Mouse (Mus musculus) B cell, adult 2 months (primary cell): ENCODE measurements at regions not wholly inside any gene's neighbourhood (a gene's known extent, or its start where the extent isn't known, plus 50 kb on each side); places are given as distances from the start of the nearest gene placed in this dataset.
"Not testable (repeated sequence)": the region's sequence is repeated elsewhere in the genome, so short reads cannot be mapped to it uniquely, and the experiment has no call there.

Experiments used
- DNase-seq, 2 experiments: peaks; one replicate each; pipeline ENCODE4 v3.0.0; 2022

DNA sequence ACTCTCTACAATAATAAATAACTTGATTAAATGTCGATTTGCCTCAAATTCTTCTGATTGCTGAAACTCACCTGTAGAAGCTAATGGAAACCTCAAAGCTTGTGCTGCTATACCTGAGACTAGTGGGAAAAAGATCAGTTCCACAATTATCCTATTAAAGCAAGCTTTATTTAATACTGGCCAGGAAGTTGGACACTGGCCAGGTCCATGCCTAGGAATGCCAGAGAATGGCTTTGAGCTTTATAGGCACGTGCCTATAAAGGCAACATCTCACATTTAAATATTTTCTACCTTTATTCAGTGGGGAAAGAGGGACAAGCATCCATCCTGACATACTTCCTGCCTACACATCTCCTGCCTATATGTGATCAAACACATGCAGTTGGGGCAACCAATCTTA is 575.8 kb downstream of the Cypt12 start:
- no peak for DNase-seq

DNA sequence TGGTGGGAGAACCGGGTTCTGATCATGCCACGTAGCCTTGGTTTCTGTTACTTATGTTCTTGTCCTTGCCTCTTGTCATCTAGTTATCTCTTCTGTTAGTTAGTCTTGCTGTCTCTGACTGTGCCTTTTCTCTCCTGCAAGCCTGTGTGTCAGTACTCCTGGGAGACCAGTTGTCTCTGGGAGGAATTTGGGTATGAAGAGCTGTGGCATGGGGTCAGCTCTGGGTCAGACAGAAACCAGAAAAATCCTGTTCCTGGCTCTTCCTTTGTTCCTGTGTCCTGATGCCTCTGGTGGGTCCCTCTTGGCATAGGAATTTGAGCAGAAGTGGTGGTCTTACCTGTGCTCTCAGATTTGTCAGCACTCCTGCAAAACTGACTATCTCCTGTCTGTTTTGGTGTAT is 609.0 kb downstream of the Cypt12 start:
- no peak for DNase-seq

DNA sequence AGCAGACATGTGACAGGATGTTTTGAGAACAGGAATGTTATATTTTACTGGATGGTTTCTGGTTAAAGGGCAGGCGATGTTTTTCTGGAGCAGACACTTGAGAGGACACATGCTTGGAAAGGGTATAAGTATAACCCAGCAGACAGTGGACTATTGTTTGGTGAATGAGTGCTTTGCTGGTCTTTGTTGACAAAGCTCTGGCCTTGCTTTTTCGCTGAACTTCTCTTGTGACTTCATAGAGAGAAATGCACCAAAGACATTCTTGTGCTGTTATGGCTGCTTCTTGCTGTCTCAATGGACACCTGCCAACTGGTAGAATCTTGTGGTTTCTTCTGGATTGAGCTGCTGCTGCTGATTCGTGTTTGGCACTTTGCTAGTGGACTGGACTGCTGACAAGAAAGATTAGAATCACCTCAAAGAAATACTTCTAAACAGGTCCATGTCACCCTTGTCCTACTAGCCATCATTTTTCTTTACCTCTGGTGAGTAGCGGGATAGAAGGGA is 612.1 kb downstream of the Cypt12 start:
- DNase-seq, result no peak

DNA sequence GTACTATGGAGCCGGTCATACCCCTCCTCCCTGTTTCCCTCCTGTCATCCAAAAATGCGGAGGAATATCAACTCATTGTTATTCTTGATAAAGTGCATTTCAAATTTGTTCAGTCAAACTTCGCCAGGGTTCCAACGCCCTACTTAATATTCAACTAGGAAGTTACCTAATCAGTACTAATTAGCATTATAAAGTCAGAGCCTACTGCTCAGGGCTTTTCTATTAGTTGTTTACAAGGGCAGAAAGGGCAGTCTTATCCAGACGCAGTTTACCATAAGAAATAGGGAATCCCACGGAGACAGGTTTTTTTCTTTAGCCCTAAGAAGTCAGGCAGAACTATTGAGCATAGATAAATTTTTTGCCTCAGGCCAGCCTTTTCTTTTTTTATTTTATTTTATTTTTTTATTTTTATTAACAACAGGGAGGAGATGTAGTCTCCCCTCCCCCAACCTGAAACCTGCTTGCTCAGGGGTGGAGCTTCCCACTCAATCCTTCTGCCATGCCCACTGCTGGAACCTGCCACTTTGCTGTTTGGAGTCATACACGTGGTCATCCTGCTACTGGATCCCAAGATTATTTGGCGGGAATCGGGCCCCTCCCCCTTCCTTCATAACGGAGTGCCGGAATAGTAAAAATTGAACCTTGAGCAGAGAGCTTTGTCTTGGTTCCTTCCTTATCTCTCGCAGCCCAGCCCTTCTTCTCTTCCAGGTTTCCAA is 632.9 kb downstream of the Cypt12 start:
- not testable (repeated sequence) for DNase-seq

DNA sequence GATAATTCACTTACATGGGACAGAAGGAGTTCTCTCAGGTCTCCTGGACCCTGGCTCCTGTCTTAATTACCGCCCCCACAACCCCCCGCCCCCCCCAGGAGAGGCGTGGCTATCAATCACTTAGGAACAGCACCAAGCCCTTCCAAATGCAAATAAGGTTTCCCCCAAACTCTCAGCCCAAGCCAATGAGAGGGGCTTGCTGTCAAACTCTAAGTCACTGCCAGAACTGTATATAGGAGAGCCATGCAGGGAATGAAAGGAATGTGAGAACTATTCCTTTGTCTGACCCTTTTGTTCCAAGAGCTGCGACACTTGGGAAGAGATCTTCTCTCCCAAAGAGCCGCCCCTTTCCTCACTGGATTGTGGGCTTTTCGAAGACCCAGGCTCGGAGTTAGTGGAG is 672.4 kb downstream of the Cypt12 start:
- DNase-seq, result no peak

DNA sequence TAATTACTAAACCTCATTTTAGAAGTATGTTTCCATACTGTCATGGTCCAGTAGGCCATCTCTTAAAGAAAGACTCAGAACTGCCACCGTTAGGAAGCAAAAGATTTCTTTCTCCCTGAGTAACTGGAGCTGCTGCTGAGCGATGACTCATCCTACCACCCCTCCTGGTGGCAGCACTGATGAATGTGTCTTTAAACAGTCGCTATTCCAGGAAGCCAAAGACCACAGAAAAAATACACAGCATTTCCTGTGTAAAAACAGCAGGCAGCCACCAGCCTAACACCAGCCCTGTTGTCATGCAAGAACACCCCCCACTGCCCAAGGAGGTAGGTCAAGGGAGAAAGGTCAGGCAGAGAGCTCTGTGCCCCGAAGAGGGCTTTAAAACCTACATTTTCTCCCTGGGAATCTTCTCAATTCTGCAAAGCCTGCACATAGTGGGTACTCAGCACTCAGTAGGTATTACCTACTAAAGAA is 675.7 kb downstream of the Cypt12 start:
- no peak for DNase-seq

DNA sequence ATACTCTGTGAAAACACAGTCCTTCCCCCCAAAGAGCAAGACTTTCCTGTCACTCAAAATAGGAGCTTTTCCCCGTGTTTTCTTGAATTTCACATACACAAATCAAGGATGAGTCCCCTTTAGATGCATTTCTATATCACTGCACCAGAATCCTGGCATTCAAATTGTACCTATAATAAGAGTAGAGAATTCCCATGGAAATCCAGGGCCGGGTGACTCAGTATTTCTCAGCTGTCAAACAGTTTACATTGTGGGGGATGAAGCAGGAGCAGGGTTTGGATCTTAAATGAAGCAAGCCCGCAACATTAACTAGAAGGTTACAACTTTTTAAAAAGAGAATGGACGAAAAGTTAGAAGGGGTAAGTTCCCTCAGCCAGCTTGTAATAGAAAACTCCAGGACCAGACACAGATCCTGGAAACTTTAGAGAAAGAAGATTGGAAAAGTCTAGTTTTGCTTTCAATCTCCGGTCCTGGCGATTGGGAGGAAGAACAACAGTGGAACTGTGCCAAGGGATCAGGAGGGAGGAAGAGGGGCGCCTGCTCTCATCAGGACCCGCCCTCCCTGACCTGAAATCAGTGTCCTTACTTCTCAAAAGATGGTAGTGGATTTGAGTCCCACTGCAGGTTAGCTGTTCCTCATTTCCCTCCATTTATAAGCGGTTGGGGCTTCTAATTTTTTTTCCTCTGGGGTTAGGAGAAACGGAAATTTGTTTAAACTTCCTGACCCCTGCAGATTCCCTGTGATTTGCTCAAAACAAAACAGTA is 676.4 kb downstream of the Cypt12 start:
- DNase-seq, result no peak

DNA sequence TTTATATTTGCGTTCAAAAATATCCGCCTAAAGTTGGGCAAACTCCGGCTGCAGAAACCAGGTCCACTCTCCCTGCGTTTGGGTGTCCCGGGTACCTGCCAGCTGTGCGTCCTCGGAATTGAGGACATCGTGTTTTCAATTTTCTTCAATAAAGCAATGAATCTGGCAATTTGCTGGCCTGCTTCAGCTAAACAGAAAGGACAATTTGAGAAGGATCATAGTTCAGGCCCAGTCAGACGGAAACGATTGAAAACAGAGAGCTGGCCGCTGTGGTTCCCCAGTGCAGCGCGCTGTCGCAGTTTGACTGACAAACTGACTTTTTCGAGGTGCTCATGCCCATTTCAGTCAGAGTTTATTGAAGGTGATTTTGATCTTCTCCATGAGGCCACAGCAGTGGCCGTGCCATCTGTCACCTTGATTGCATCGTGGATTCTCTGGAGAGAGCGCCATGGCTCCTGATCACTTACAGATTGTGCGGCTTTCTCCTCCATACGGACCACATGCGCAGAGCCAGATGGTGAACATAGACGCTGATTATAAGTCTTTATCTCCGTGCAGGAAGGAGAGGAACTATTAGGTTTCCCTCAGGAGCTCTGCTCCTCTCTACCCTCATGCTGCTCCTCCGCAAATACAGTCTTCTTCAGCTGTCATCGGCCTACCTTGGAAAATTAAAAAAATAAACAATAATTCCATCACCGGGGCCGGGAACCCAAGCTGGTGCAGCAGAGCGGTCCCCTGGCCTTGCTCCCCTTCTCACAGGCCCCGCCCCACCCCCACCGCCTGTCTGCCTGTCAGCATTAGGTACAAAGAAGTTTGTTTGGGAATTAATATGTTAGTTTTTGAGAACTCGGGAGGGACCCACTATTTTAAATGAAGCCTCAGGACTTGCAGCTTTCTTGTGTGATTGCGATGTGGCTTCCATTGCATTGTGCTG is 677.5 kb downstream of the Cypt12 start:
- DNase-seq, result no peak

DNA sequence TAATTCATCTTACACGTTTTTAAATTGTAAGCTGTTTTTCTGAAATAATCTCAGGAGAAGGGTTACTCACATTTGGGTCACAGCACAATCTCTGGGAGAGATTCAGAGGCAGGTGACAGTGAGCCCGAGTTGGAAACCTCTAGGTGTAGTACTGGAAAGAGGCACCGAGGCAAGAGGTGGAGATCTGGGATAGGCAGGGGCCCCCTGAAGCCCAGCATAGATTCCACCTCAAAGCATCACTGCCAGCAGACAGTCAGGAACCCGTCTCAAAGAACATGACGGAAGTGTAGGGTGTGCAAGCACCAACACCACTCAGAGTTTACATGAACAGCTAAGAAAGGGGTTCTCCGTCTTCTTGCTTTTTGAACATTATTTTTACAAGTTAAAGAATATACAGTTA is 678.2 kb downstream of the Cypt12 start:
- no peak for DNase-seq

DNA sequence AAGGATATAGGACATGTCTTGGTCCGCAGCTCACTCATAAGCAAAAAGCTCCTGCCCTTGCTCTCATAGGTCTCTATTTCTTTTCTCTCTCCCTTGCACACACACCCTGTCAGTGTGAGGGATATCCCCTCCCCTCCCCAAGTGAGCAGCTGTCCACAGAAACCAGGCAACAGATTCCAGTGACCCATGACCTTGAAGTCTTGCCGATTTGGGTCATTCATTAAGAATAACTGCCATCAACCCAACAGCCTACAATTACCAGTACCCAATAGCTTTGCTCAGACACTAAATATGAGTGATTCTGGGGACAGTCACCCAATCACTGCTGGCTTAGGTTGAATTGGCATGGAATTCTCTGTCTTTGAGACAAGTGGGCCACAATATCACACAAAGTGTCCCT is 678.6 kb downstream of the Cypt12 start:
- DNase-seq, result no peak

DNA sequence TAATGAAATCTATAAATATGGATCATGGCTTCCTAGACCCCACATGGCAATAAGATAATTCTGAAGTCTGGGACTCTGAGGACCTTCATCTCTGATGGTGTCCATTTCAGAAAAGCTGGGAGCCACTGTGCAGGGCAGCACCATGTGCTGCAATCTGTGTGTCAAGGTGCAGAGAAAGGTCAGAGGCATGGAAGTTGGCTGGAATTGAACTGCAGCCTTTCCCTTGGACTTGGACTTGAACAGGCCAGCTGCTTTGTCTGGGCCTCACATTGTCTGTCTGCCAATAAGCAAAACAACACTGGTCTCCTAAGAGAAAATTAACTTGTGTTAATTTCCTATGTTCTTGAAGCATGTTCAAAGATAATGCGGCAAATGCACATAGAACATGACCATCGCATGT is 681.0 kb downstream of the Cypt12 start:
- DNase-seq, result no peak

DNA sequence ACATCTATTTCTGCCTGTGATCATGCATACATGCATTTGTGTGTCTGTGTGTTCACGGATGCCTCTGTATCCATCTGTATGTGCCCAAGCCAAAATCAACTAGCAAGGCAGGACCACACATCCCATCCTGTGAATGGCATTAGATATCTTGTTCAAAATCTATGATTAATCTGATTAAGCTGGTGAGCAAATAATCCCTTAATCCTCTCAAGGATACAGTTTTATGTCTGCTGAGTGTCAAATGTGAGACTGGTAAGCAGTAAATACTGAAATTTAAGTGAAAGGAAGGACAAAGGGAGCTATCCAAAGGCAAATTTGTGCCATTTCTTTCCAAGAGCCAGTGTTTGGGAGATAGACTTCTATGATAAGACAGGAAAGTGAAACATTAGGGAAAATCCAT is 683.4 kb downstream of the Cypt12 start:
- no peak for DNase-seq

DNA sequence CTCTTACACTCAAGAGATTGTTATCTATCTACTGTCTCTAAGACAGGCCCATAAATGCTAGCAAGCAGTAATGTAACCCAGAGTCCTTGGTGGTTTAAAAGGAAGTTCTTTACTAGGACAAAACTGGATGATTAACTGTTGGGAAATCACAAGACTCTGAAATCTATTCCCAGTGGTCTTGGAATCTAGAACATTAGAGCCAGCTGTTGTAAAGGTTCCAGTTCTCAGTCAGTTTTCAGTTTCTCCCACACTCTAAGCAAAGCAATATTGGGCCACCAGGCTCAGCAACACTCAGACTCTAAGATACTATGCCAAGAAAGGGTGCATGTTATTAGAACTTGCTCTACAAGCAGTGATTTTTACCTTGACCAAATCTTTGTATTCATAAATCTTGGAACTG is 686.6 kb downstream of the Cypt12 start:
- no peak for DNase-seq

DNA sequence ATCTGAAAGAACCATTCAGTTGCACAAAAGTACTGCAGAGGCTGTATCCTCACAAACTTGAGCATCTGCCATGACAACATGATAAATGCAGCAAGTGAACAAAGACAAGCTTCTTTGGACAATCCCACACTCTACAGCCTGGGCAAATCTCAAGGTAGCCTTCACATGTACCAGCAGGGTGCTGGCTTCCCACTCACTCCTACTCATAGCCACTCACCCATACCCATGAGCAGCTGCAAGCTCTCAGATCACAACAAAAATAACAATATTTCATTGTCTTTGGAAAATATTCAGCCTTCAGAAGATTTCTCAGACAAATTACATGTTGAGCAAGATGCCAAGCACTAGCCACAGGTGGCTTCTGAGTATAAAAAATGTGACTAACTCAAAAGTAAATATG is 689.3 kb downstream of the Cypt12 start:
- no peak for DNase-seq

DNA sequence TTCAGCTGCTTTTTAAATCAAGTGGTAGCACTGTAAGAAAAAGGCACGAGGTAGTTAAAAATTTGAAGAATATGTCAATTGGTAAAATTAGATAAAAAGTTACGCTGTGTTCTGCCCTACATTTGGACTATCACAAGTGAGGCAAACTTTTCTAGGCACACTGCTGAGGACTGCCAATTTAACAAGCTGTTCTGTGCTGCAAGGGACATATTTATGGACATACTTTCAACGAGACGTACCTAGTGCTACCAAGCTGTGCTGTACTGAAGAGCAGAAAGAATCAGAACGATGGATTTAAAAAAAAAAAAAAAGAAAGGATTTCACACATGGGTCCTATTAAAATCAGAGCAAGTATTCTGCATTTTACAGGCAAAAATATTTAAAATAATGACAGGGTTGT is 692.1 kb downstream of the Cypt12 start:
- DNase-seq, result no peak

DNA sequence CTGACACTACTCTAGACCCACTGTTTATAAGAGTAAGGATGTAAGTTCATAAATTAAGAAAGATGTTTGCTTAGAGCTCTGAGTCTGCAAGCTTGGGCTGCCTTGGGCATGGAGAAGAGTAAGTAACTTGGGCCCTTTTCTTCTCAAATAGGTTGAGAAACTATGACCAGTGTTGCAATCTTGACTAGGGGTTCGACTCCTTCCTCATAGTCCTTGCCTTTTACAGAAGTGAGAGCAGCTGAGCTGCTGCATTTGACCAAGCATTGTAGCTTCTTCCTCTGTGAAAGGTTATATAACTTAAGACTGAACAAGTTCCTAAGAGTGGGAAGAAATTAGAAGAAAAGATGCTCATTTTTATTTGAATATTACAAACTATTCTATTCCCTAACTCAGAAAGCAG is 693.5 kb downstream of the Cypt12 start:
- DNase-seq, result no peak

DNA sequence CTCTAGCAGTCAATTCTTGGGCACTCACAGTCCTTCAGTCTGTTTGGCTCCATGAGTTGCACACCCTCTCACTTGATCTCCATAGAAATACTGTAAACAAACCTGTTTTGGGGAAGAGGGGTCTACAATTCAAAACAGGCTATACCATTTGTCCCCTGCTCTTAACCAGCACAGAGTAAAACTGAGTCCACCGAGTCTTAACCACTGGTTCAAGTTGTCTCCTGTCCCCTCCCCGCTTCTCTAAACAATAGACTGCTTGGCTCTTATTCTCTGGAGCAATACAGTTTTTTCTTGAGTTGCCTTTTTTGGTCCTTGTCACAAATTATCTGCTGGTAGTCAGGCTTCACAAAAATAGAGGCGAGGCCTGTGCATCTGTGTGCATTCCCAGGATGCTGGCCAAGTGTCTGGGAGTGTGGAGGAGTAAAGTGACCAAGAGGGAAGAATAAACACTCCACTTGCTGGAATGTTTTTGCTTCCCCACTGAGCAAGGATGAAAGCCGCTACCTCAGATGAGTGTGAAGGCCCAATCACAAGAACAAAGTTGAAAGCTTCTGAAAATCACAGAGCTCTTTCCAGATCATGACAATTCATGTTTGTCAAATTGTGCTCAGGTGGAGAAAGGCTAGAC is 695.3 kb downstream of the Cypt12 start:
- DNase-seq, result no peak

DNA sequence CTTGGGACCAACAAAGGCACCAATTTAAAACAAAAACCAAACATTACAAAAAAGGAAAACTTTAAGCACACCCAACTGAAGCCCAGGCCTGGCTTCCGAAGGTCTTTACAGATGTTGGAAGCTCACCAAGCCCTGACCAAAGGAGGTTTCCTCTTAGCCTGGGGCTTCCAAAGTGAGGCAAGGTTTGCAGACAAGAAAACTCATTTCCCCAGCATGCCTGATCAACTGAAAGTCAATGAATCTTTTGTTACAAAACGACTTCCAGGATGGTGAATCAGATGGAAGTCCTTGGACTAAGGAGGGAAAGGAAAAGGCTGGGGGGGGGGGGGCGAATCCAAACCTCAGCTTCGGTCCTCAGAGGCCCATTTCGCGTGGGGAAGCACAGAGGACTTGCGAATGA is 697.3 kb downstream of the Cypt12 start:
- DNase-seq, result no peak

DNA sequence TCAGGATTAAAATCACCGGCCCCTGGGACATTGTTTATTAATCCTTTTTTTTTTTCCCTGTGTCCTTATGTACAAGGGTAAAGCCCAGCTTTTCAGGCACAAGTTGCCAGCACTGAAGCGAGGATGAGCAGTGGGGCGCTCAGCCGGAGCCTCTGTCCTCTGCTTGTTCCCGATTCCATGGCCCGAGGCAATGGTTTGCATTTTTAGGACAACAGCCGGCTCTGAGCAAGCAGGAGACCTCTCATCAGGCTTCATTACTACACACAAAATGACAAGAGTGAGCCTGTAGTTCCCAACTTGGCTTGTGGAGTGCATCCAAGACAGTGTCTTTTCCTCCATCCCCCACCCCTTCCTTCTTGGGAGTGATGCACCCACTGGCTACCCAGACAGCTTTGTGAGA is 697.7 kb downstream of the Cypt12 start:
- no peak for DNase-seq

DNA sequence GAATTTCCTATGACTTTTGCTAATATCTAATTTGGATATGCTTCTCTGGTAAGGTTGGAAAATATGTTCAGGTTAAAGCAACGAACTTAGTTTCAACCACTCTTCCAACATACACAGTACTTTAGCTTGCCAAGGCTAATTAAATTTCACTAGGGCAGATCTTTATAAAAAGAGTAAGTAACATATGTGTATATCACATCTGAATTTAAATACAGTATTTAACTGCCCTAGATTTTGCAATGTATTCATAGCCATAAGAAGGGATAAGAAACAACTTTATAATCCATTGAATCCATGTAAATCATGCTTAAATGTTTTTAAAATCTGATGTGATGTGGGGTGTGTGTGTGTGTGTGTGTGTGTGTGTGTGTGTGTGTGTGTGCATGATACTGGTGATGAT is 705.3 kb downstream of the Cypt12 start:
- no peak for DNase-seq

DNA sequence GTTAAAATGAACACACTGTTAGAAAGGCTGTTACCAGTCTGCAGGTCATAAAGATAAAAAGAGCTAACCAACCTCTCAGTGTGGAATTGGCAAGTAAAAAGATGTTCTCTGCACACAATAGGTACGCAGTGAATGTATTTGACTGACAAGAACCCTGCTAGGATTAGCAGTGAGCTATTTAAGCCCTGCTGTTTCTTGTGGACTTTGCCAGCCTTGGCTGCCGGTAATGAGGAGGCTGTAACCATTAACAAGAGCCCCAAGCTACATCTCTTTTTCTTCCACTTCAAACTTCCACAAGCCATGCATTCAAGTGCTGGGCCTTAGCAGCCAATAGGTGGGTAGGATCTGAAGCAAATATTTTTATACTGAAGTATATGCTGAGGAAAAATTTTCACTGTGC is 717.5 kb downstream of the Cypt12 start:
- DNase-seq, result no peak

DNA sequence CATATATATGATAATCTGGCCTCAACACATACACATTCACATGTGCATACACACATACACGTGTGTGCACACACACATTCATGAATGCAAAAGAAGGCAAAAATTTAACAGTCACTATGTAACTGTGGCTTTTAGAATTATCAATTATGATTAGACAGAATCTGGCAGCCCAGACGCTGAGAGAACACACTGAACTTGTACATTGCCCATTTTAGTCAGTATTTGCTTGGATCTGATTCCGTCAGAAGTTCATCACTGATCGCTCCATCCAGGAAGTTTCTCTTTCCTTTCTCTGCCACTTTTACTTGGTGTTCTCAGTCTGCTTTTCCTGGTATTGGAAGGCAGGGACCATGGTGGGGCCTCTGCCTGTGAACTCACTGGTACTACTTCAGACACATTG is 719.5 kb downstream of the Cypt12 start:
- no peak for DNase-seq

DNA sequence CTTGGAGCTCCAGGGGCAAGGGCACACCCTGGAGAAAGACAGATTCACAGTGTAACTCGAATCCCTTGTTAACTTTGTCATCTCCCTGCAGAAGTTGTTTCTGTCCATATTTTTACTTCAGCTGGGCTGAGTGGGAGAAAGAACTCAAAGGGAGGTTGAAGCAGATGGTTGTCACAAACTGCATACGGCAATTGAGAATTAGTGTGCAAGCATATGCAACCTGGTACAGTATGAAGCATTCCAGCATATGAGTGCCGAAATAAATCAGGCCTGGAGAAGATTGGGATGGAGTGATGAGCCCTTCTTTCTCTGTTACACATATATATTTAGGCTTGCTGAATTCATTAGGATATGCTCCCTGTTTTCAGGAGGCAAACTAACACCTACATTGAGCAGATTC is 720.7 kb downstream of the Cypt12 start:
- DNase-seq, result no peak
